Mouse (Mus musculus): ENCODE measurements at regions not wholly inside any gene's neighbourhood (a gene's known extent, or its start where the extent isn't known, plus 50 kb on each side); places are given as distances from the start of the nearest gene placed in this dataset.
A peak's percentile ranks its signal among the peaks of the same experiment; 100 is the strongest.
"Not testable (repeated sequence)": the region's sequence is repeated elsewhere in the genome, so short reads cannot be mapped to it uniquely, and the experiment has no call there.

DNA sequence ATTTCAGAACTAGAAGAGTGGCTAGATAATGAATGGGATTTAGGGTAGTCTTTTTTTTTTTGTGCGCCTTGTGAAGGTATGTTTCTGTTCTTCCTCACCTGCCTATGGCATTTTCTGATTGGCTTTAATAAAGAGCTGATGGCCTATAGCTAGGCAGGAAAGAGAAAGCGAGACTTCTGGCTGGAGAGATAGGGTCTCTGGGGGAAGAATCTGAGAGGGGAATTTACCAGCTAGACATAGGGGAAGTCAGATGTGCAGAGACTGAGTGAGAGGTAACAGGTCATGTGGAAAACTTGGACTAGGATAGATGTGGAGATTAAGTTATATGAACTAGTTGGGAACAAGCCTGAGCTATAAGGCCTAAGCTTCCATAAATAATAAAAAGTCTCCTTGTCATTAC lies 129.7 kb upstream of the Max start:
- DNase-seq (ENCODE audit: extremely low read depth, low read depth): peak; percentile 65

DNA sequence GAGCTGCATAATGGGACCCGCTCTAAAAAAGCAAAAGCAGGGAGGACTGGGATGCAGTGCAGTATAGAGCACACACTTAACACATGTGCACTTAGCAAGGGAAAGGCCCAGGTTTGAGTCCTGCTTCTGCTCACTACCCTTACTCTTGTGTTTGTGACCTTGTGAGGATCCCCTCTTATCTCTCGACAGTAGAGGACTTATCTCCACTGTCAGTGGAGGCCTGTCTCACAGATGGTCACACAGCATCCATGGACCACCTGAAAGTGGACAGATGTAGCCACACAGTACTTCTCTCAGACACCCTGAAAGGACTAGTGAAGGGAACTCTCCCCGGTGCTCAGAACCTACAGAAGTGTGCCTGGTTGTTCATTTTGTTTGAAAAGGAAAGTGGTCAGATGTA lies 128.5 kb upstream of the Max start:
- no peak for DNase-seq (ENCODE audit: extremely low read depth, low read depth)

GRCm38 (mm10) chr12:77089624-77090278 lies 127.8 kb upstream of the Max start:
- peak; percentile 68 for DNase-seq (ENCODE audit: extremely low read depth, low read depth)

GRCm38 (mm10) chr12:77088452-77088851 lies 126.5 kb upstream of the Max start:
- DNase-seq (ENCODE audit: extremely low read depth, low read depth): no peak

DNA sequence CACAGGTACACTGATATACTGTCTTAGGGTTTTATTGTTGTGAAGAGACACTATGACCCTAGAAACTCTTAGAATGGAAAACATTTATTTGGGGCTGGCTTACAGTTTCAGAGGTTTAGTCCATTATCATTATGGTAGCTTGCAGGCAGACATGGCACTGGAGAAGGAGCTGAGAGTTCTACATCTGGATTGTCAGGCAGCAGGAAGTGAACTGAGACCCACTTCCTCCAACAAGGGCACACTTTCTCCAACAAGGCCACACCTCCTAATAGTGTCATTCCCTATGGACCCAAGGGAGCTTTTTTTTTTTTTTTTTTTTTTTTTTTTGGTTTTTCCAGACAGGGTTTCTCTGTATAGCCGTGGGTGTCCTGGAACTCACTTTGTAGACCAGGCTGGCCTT lies 124.9 kb upstream of the Max start:
- DNase-seq (ENCODE audit: extremely low read depth, low read depth): not testable (repeated sequence)

DNA sequence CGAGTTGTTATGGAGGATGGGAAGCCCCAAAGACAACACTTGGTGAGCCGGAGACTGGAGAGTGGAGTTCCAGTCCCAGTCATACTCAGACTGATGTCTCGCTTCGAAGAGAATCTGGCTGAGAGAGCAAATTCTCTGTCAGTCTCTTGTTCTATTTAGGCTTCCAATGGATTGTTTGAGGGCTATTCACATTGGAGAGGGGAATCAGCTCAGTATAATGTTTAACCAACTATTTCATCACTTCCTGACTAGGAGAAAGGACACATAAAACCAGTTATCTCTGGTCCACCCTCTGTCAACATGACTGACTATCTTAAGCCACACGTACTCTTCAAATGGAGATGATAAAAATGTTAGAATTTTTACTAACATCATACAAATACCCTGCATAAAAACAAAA lies 123.9 kb upstream of the Max start:
- peak; percentile 89 for DNase-seq (ENCODE audit: extremely low read depth, low read depth)

DNA sequence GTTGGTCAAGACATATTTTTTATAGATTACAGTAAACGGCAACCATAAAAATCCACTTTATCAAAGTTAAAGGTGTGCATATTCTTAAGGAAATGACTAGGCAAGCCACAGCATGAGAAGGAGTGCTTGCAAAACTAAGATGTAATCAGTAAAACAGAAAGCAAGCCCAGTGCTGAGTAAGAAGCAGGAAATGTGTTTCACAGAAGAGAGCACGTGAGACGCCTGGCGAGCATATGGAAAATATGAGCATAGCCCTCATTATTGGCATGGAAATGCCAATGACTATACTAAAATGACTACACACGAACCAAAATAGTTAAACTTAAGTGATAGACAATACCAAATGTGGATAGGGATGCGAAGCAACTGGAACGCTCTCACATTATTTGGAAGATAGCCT lies 123.2 kb upstream of the Max start:
- peak; percentile 93 for DNase-seq (ENCODE audit: extremely low read depth, low read depth)

DNA sequence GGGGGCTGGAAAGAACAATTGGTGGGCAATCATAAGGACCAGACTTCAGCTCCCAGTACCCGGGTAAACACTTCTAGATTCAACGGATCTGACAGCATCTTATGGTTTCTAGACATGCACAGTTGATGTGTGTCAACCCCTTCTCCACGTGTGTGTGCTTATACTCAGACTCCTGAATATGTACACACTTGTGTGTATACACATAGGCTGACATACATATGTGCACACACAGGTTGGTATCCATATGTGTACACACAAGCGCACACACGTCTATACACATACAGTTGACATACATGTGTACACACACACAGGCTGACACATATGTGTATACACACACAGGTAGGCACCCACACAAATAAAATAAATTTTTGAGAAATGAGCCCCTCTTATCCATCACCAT lies 122.7 kb upstream of the Max start:
- no peak for DNase-seq (ENCODE audit: extremely low read depth, low read depth)

DNA sequence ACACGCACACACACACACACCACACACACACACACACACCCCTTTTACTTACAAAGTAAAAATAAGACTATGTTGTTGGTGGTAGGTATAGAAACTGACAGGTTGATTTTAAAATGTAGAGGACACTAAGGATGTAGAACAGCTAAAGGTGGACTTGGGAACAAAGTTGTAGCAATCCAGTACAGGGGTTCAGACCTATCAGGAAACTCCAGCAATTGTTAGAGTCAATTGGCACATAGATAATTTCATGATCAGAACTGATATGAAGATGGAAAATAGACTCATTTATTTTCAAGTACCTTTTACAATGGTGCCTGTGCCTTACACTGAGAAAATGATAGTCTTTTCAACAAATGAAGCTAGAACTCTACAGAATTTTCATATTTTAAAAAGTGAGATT lies 122.3 kb upstream of the Max start:
- DNase-seq (ENCODE audit: extremely low read depth, low read depth): no peak

- DNase-seq (ENCODE audit: extremely low read depth, low read depth): no peak
These were observed 121.8 kb upstream of the Max start for GRCm38 (mm10) chr12:77083760-77084159.

GRCm38 (mm10) chr12:77081774-77082173 lies 119.8 kb upstream of the Max start:
- peak; percentile 71 for DNase-seq (ENCODE audit: extremely low read depth, low read depth)

DNA sequence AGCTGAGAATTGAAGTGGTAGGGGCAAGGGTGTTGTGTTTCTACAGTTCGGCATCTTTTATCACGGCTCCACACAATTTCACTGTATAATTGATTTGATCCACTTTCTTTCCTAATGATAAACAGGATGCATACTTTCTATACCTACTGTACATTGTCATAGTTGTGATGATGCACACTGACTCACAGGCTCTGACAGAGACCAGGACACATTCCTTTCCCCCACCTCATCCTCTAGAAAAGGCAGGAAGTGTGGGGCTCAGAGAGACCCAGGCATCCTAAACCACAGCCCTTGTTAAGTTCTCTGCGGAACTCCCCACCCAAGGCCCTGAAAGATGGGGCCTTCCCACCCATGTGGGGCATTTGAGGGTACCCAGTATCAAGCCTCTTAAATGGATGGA lies 117.5 kb upstream of the Max start:
- DNase-seq (ENCODE audit: extremely low read depth, low read depth): no peak

DNA sequence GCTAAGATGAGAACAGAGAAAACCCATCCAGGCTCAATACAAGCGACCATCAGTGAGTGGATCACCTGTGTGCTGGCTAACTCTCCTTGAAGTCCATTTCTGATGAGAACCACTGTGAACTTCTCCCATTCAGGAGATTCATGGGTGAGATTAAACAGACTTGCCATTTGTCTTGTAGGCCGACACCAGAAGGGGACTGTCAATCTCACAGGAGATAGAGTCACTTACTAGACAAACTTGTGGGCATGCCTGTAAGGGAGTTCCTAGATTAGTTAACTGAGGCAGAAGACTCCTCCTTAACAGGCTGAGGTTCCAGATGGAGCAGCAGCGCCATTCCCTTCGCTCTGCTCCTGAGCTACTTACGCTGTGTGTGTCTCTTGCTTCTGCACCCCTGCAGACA lies 114.7 kb upstream of the Max start:
- no peak for DNase-seq (ENCODE audit: extremely low read depth, low read depth)

GRCm38 (mm10) chr12:77074602-77075001 lies 112.6 kb upstream of the Max start:
- DNase-seq (ENCODE audit: extremely low read depth, low read depth): no peak

DNA sequence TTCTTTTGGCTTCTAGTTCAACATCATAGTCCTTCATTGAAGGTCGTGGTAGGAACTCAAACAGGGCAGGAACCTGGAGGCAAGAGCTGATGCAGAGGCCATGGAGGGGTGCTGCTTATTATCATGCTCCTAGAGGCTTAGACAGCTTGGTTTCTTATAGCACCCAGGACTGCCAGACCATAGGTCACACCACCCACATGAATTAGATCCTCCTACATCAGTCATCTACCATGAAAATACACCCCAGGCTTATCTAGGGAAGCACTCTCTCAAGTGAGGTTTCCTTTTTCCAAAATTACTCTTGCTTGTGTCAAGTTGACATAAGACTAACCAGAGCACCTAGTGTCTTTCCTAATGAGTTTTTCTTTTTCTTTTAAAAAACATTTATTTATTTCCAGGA lies 109.7 kb upstream of the Max start:
- no peak for DNase-seq (ENCODE audit: extremely low read depth, low read depth)

DNA sequence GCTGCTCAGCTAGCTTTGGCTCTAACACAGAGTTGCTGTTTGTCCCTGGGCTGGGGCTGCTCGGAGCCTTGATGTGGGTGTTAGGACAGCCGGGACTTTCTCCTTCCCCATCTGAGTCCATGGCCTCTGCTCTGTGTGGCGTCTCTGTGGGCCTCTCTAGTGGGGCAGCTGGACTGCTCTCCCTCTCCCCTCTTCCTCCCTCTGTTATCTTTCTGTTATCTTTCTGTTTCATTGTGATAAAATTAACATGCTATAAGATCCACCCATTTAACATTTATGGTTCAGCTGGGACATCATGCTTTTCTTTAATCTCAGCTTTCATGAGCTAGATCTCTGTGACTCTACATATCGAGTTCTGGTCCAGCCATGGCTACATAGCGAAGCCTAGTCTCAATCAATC lies 105.9 kb upstream of the Max start:
- no peak for DNase-seq (ENCODE audit: extremely low read depth, low read depth)

DNA sequence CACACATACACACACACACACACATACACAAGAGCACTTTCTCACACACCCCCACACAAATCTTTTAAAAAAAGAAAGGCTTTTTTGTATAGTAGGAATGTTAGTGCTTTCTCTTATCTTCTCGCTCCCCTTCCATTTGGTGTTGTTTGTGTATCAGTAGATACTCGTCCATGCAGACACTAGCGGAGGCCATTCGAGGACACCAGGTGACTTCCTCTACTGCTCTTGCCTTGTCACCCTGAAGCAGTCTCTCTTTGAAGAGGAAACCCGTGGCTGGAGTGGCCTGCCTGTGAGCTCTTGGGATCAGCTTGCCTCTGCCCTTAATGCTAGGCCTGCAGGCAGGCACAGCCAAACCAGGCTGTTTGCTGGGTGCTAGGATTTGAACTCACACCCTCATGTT lies 105.1 kb upstream of the Max start:
- peak; percentile 90 for DNase-seq (ENCODE audit: extremely low read depth, low read depth)

DNA sequence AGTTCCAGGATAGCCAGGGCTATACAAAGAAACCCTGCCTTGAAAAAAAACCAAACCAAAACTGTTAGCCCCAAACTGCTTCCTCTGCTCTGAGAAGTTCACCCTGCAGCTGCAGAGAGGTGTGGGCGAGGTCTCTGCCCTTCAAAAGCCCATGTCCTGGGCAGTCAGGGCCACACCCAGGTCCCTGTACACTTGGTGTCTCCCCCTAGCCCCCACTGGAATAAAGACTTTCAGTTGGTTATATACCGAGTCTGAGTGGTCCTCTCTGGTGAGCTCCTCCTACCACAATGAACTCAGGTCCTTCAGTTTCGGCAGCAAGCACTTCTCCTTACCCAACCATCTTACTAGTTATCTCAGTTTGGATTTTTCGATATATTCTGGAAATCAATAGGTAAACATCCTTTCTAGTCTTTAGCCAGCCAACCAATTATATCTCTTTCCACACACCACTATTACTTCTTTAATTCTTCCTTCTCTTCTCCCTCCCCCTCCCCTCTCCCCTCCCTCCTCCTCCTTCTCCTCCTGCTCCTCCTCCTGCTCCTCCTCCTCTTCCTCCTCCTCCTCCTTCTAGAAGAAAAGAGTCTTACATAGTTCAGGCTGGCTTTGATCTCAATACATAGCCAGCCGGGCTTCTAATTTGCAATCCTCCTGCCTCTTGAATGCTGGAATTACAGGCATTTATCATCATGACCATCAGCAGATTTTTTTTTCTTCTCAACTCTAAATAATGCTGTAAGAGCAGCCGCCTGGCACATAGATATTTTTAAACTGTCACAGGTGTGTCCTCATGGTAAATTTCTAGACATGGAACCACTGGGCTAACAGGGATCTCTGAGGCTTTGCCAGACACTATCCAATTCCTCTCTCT lies 103.9 kb upstream of the Max start:
- DNase-seq (ENCODE audit: extremely low read depth, low read depth): peak; percentile 74

GRCm38 (mm10) chr12:77064048-77064447 lies 102.0 kb upstream of the Max start:
- DNase-seq (ENCODE audit: extremely low read depth, low read depth): no peak

GRCm38 (mm10) chr12:77061562-77061847 lies 99.5 kb upstream of the Max start:
- no peak for DNase-seq (ENCODE audit: extremely low read depth, low read depth)

DNA sequence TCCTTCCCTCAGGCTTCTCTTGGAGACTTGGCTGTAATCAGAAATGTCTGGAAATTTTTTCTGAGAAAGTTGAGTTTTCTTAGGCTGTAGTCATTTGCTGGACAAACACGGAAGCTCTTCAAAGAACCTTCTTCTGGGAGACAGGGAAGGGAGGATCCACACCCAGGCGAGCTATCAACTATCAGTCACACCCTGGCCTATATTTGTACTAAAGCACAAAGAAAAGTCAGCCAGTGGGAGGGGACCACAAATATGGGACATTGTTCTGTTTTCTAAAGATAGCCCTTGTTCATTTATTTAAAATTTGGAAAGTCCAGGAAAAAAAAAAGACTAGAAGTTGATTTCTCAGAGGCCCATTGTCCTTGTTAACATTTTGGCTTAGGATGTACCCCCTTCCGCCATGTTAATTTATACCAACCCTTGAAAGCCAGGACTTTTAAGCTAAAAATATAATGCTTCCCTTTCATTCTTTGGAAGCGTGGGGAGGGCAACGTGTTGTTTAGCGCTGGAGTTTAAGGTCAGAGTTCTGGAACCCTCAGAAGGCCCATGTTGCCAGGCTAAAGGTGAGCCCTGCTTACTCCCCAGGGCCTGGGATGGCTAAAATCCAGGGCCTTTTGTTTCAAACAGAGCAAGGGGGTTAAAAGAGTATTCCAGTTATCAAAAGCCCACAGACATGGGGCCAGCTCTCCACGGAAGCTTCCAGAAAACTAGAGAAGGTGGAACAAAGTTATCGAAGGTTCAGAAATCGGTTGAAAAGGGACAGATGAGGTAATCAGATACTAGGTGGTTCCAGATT lies 99.0 kb upstream of the Max start:
- peak; percentile 82 for DNase-seq (ENCODE audit: extremely low read depth, low read depth)

DNA sequence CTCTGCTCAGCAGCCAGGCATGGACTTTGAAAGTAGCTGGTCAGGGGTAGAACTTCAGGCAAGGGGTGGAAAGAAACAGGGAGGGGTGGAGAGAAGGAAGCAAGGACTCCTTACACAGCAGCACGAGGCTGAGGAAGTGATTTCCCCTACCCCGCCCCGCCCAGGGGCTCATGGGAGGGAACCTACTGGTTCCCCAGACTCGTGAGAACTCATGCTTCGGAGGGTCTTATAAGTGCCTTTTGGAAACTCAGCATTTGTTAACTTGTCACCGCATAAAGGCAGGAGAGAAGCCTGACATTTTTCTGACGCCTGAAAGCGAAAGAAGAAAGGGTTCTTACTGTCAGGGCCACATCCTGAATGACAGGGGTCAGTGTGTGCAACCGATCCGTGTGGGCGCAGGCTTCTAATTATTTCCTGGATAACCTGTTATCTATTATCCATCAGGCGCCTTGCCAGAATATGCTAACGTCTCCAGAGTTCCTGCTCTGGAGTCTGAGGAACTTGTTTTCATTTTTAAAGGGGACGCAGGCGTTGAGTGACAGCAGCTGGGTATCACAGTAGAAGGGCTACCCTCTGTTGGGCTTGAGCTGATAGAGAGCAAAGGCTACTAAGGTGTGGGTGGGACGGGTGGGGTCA lies 98.2 kb upstream of the Max start:
- peak; percentile 93 for DNase-seq (ENCODE audit: extremely low read depth, low read depth)

All from MEL-GATA-1-ER (cell line).